Mouse (Mus musculus): ENCODE results near the gene Fam131a. TPM values are rescaled to one million over a fixed set of nuclear protein-coding genes. Genes with fewer than 3 reads are reported as not detected.

The Fam131a gene
- total and polyA plus RNA-seq, 3 experiments, result not detected

DNA sequence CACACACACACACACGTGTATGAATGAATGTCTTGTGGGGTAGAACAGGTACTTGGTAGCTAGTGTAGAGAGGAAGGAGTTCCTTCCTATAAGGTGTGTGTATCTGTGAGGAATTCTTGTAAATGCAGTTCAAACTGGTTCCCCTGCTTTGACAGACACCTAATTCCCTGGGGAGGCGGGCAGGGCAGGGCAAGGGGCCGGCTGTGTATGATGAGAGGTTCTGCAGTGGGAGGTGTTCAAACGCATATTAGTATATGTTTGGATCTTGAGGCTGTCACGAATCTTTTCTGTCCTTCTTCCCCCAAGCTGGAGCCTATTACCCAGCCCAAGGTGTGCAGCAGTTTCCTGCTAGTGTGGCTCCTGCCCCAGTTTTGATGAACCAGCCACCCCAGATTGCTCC is 15.7 kb upstream of the Fam131a start:
- H3K27ac ChIP-seq (ENCODE audit: control insufficient read depth, low read depth, low read length), result peak overlapping the region; percentile 21

GRCm38 (mm10) chr16:20677974-20678675 is 14.9 kb upstream of the Fam131a start:
- H3K9me3 ChIP-seq (replicated peaks; ENCODE audit: insufficient read depth, low read length), result no peaks in the 10 kb centered on the region
- H3K79me2 ChIP-seq (ENCODE audit: control insufficient read depth, insufficient read depth, low read length, poor library complexity), result peaks cover 58% of the 10 kb centered on the region
- 0 out of 2 replicates have a peak overlapping the region, but pooled peaks have one; percentile 17 for H3K9ac ChIP-seq (ENCODE audit: control insufficient read depth, low read depth, low read length, poor library complexity, severe bottlenecking)
- H3K4me3 ChIP-seq (ENCODE audit: control insufficient read depth in 1 of 2, insufficient read depth in 1 of 2, low read depth in 2 of 2, low read length in 2 of 2), result no peak overlapping the region
- peak overlapping the region; percentile 21; the same call in 1 of the 2 replicates for H3K27ac ChIP-seq (ENCODE audit: control insufficient read depth, low read depth, low read length)
- DNase-seq (ENCODE audit: low read depth, low spot score), result peak; percentile 91
- H3K27me3 ChIP-seq (ENCODE audit: control insufficient read depth in 1 of 2, insufficient read depth in 2 of 2, low read length in 2 of 2), result no peaks in the 10 kb centered on the region
- H3K4me1 ChIP-seq (ENCODE audit: control insufficient read depth in 1 of 2, insufficient read depth in 2 of 2, low read length in 2 of 2), result peaks cover 11 to 35% of the 10 kb centered on the region in 2 experiments
- H3K36me3 ChIP-seq (ENCODE audit: control insufficient read depth in 1 of 2, insufficient read depth in 2 of 2, low read length in 2 of 2), result peaks cover 50 to 54% of the 10 kb centered on the region in 2 experiments
- TF ChIP-seq ETS1 (IDR thresholded peaks at IDR 0.05; ENCODE audit: low read depth, low read length), result peak; percentile 39; the same call in 1 of the 2 replicates
- TF ChIP-seq MYB (IDR thresholded peaks at IDR 0.05; ENCODE audit: low read depth, low read length), result no peak
- TF ChIP-seq POLR2A (IDR thresholded peaks at IDR 0.05; ENCODE audit: control insufficient read depth in 1 of 2, insufficient read depth in 1 of 2, low read depth in 1 of 2, low read length in 2 of 2, poor library complexity in 1 of 2), result no peak
- TF ChIP-seq ZC3H11A (IDR thresholded peaks at IDR 0.05; ENCODE audit: low read depth, low read length), result no peak
- peak; percentile 38; the same call in 1 of the 2 replicates for TF ChIP-seq POLR2AphosphoS2 (IDR thresholded peaks at IDR 0.05; ENCODE audit: low read length)
- TF ChIP-seq GATA1 (IDR thresholded peaks at IDR 0.05; ENCODE audit: low read depth, low read length), result no peak
- no peak for TF ChIP-seq TBP (IDR thresholded peaks at IDR 0.05; ENCODE audit: low read depth, low read length)
- TF ChIP-seq POLR2AphosphoS5 (IDR thresholded peaks at IDR 0.05; ENCODE audit: borderline replicate concordance, low read depth, low read length), result no peak
- TF ChIP-seq EP300 (IDR thresholded peaks at IDR 0.05; ENCODE audit: low read depth in 1 of 2, low read length in 2 of 2), result peak in 1 of 2 experiments; percentile 36; a peak in 1 of 4 replicates
- no peak for TF ChIP-seq MAX (IDR thresholded peaks at IDR 0.05; ENCODE audit: low read length)
- no peak for TF ChIP-seq KAT2A (conservative IDR thresholded peaks at IDR 0.05; ENCODE audit: low read depth, low read length)
- no peak for TF ChIP-seq NRF1 (IDR thresholded peaks at IDR 0.05; ENCODE audit: insufficient read depth, low read depth, low read length, poor library complexity, severe bottlenecking)
- no peak for TF ChIP-seq NELFE (IDR thresholded peaks at IDR 0.05; ENCODE audit: low read depth, low read length)
- TF ChIP-seq MYC (IDR thresholded peaks at IDR 0.05; ENCODE audit: low read depth, low read length), result no peak
- no peak for TF ChIP-seq CTCF (IDR thresholded peaks at IDR 0.05 in 2 of 3, conservative IDR thresholded peaks at IDR 0.05 in 1 of 3; ENCODE audit: control insufficient read depth in 1 of 3, insufficient read depth in 1 of 3, low read depth in 2 of 3, low read length in 3 of 3, poor library complexity in 1 of 3, severe bottlenecking in 1 of 3)
- peak; percentile 47; the same call in 1 of the 2 replicates for TF ChIP-seq SIN3A (IDR thresholded peaks at IDR 0.05; ENCODE audit: low read length)
- no peak for TF ChIP-seq MEF2A (IDR thresholded peaks at IDR 0.05; ENCODE audit: extremely low read depth, insufficient replicate concordance, low read depth, low read length, poor library complexity, severe bottlenecking)
- TF ChIP-seq MAZ (IDR thresholded peaks at IDR 0.05; ENCODE audit: low read depth, low read length), result no peak
- TF ChIP-seq USF1 (IDR thresholded peaks at IDR 0.05; ENCODE audit: low read depth, low read length), result no peak
- no peak for TF ChIP-seq CHD1 (IDR thresholded peaks at IDR 0.05; ENCODE audit: low read depth, low read length)
- no peak for TF ChIP-seq ZKSCAN1 (IDR thresholded peaks at IDR 0.05; ENCODE audit: low read depth, low read length)
- TF ChIP-seq MAFK (IDR thresholded peaks at IDR 0.05; ENCODE audit: borderline replicate concordance, low read depth, low read length), result no peak
- TF ChIP-seq UBTF (IDR thresholded peaks at IDR 0.05; ENCODE audit: borderline replicate concordance, insufficient read depth, low read depth, low read length), result no peak

More for the DNA sequence above, 15.7 kb upstream of the Fam131a start:
- H3K4me1 ChIP-seq (ENCODE audit: control insufficient read depth in 1 of 2, insufficient read depth in 2 of 2, low read length in 2 of 2), result peaks cover 11 to 35% of the 10 kb centered on the region in 2 experiments
- no peak overlapping the region for H3K4me3 ChIP-seq (ENCODE audit: control insufficient read depth in 1 of 2, insufficient read depth in 1 of 2, low read depth in 2 of 2, low read length in 2 of 2)
- H3K36me3 ChIP-seq (ENCODE audit: control insufficient read depth in 1 of 2, insufficient read depth in 2 of 2, low read length in 2 of 2), result peaks cover 50 to 51% of the 10 kb centered on the region in 2 experiments
- 0 out of 2 replicates have a peak overlapping the region, but pooled peaks have one; percentile 17 for H3K9ac ChIP-seq (ENCODE audit: control insufficient read depth, low read depth, low read length, poor library complexity, severe bottlenecking)
- H3K9me3 ChIP-seq (replicated peaks; ENCODE audit: insufficient read depth, low read length), result no peaks in the 10 kb centered on the region
- no peak for DNase-seq (ENCODE audit: low read depth, low spot score)
- H3K27me3 ChIP-seq (ENCODE audit: control insufficient read depth in 1 of 2, insufficient read depth in 2 of 2, low read length in 2 of 2), result no peaks in the 10 kb centered on the region
- H3K79me2 ChIP-seq (ENCODE audit: control insufficient read depth, insufficient read depth, low read length, poor library complexity), result peaks cover 64% of the 10 kb centered on the region
- TF ChIP-seq ZC3H11A (IDR thresholded peaks at IDR 0.05; ENCODE audit: low read depth, low read length), result no peak
- TF ChIP-seq MAZ (IDR thresholded peaks at IDR 0.05; ENCODE audit: low read depth, low read length), result no peak
- no peak for TF ChIP-seq TAL1 (IDR thresholded peaks at IDR 0.05; ENCODE audit: low read length)
- no peak for TF ChIP-seq ELF1 (IDR thresholded peaks at IDR 0.05; ENCODE audit: low read depth, low read length)
- TF ChIP-seq EP300 (IDR thresholded peaks at IDR 0.05; ENCODE audit: low read depth in 1 of 2, low read length in 2 of 2), result no peak
- no peak for TF ChIP-seq MAFK (IDR thresholded peaks at IDR 0.05; ENCODE audit: borderline replicate concordance, low read depth, low read length)
- no peak for TF ChIP-seq TBP (IDR thresholded peaks at IDR 0.05; ENCODE audit: low read depth, low read length)
- no peak for TF ChIP-seq ZKSCAN1 (IDR thresholded peaks at IDR 0.05; ENCODE audit: low read depth, low read length)
- no peak for TF ChIP-seq SMC3 (IDR thresholded peaks at IDR 0.05; ENCODE audit: low read depth, low read length)
- no peak for TF ChIP-seq GATA1 (IDR thresholded peaks at IDR 0.05; ENCODE audit: low read depth, low read length)
- no peak for TF ChIP-seq POLR2AphosphoS5 (IDR thresholded peaks at IDR 0.05; ENCODE audit: borderline replicate concordance, low read depth, low read length)
- TF ChIP-seq USF1 (IDR thresholded peaks at IDR 0.05; ENCODE audit: low read depth, low read length), result no peak
- no peak for TF ChIP-seq TCF12 (IDR thresholded peaks at IDR 0.05; ENCODE audit: low read depth, low read length)
- no peak for TF ChIP-seq JUND (IDR thresholded peaks at IDR 0.05; ENCODE audit: low read depth, low read length)
- no peak for TF ChIP-seq CHD2 (IDR thresholded peaks at IDR 0.05; ENCODE audit: low read length)
- TF ChIP-seq MYC (IDR thresholded peaks at IDR 0.05; ENCODE audit: low read depth, low read length), result no peak
- TF ChIP-seq USF2 (IDR thresholded peaks at IDR 0.05; ENCODE audit: borderline replicate concordance in 1 of 2, insufficient read depth in 1 of 2, low read depth in 1 of 2, low read length in 2 of 2), result no peak
- TF ChIP-seq MAX (IDR thresholded peaks at IDR 0.05; ENCODE audit: low read length), result no peak
- no peak for TF ChIP-seq MXI1 (IDR thresholded peaks at IDR 0.05; ENCODE audit: low read depth, low read length)

All from MEL (cell line).